In the genomic region with DNA sequence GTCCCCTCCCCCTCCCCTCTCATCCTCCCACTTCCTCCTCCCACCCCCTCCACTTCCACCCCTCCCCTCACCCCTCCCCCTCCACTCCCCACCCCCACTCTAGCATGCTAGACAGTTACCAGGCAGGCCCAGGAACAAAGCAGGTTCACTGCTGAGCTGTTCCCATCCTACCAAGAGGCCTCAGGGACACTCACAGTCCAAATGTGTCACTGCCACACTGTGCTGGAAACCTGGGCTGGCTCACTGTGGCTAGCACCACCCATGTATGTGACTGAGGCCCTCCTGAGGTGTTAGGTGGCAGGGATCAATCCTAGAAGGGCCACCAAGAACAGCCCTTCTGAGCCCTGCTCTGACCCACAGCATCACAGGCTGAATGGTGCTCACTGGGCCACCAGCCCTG, we compare ENCODE assay signal across 18 mouse cellular contexts. TPM values are rescaled to one million over a fixed set of nuclear protein-coding genes. Genes with fewer than 3 reads are reported as not detected.
DNase-seq lines count a peak whose midpoint lies in the region; ATAC-seq and TF ChIP-seq lines count a peak whose summit lies in the region.
"Had no signal": no experiment of that assay in that cellular context is flagged by ENCODE, and none has a peak within 500 bp of the region (broad histone marks: within the 10 kb centered on the region; RNA-seq: fewer than 3 reads in every experiment).

No protein-coding gene starts in this region.

- H3K27ac ChIP-seq in heart, embryonic 10.5 days = peak overlapping the region; percentile 79; the same call in 1 of the 2 replicates
- H3K27ac ChIP-seq in hindbrain, embryonic 11.5 days (ENCODE audit: low read depth, low read length) = no peak overlapping the region
- no peak overlapping the region for H3K27ac ChIP-seq in hindbrain, postnatal 0 days
- no peak overlapping the region for H3K27ac ChIP-seq in neural tube, embryonic 12.5 days
- no peak overlapping the region for H3K27ac ChIP-seq in stomach, postnatal 0 days (replicated peaks)
- H3K27ac ChIP-seq: intestine, embryonic 15.5 days; macrophage had no signal

- no peak for DNase-seq in heart, embryonic 10.5 days (ENCODE audit: low spot score)
- DNase-seq in heart, adult 18-20 months = no peak
- no peak for DNase-seq in hindbrain, embryonic 11.5 days (ENCODE audit: low spot score)
- DNase-seq in hindbrain, postnatal 0 days (ENCODE audit: low spot score) = no peak
- DNase-seq in neural tube, embryonic 10.5 days (ENCODE audit: extremely low spot score, low spot score) = no peak
- no peak for DNase-seq in stomach, postnatal 0 days (ENCODE audit: low spot score)
- DNase-seq in gastrocnemius, adult 8-10 months (ENCODE audit: low spot score in 2 of 2) = no peak
- DNase-seq: adrenal gland, postnatal 36 days; B cell, adult 2 months; cerebellum, postnatal 10 days; kidney, postnatal 14 days; lung, adult 18-20 months; right cerebral cortex, postnatal 25 days had no signal

- no peak for TF ChIP-seq CTCF in hindbrain, postnatal 0 days (IDR thresholded peaks at IDR 0.05; ENCODE audit: low read depth)
- TF ChIP-seq CTCF in stomach, postnatal 0 days (IDR thresholded peaks at IDR 0.05; ENCODE audit: low read depth) = no peak

- no peaks in the 10 kb centered on the region for H3K9me3 ChIP-seq in heart, embryonic 10.5 days
- H3K9me3 ChIP-seq in hindbrain, embryonic 11.5 days (ENCODE audit: control insufficient read depth, low read length) = no peaks in the 10 kb centered on the region
- no peaks in the 10 kb centered on the region for H3K9me3 ChIP-seq in hindbrain, postnatal 0 days (ENCODE audit: low read length)
- H3K9me3 ChIP-seq in neural tube, embryonic 12.5 days = no peaks in the 10 kb centered on the region
- H3K9me3 ChIP-seq in stomach, postnatal 0 days (ENCODE audit: control insufficient read depth, low read length) = no peaks in the 10 kb centered on the region
- H3K9me3 ChIP-seq: intestine, embryonic 15.5 days had no signal

- H3K4me1 ChIP-seq in heart, embryonic 10.5 days = peaks cover 88% of the 10 kb centered on the region
- H3K4me1 ChIP-seq in hindbrain, embryonic 11.5 days (replicated peaks; ENCODE audit: control insufficient read depth, insufficient read depth, low read length) = peaks cover 3% of the 10 kb centered on the region; the same call in 1 of the 2 replicates
- peaks cover 17% of the 10 kb centered on the region for H3K4me1 ChIP-seq in hindbrain, postnatal 0 days (ENCODE audit: insufficient read depth, low read length)
- H3K4me1 ChIP-seq in neural tube, embryonic 12.5 days = peaks cover 33% of the 10 kb centered on the region
- H3K4me1 ChIP-seq in stomach, postnatal 0 days (replicated peaks; ENCODE audit: control insufficient read depth, insufficient read depth) = peaks cover 16% of the 10 kb centered on the region

- no peak overlapping the region for H3K4me2 ChIP-seq in hindbrain, embryonic 11.5 days (replicated peaks; ENCODE audit: low read depth, low read length)
- H3K4me2 ChIP-seq in hindbrain, postnatal 0 days (ENCODE audit: low read depth, low read length) = no peak overlapping the region
- no peak overlapping the region for H3K4me2 ChIP-seq in neural tube, embryonic 12.5 days (replicated peaks)
- H3K4me2 ChIP-seq in stomach, postnatal 0 days (replicated peaks; ENCODE audit: low read depth) = no peak overlapping the region
- H3K4me2 ChIP-seq: intestine, embryonic 15.5 days had no signal

- TF ChIP-seq EP300 in stomach, postnatal 0 days (optimal IDR thresholded peaks at IDR 0.05) = no peak

- peak; percentile 59; the same call in 1 of the 2 replicates for ATAC-seq in hindbrain, embryonic 11.5 days (ENCODE audit: low FRiP score)
- ATAC-seq in hindbrain, postnatal 0 days = no peak
- ATAC-seq in neural tube, embryonic 12.5 days (ENCODE audit: low FRiP score, low read depth) = peak; percentile 42; the same call in 1 of the 2 replicates
- peak; percentile 5; the same call in 1 of the 2 replicates for ATAC-seq in stomach, postnatal 0 days (ENCODE audit: low FRiP score, low TSS enrichment)
- ATAC-seq: intestine, embryonic 15.5 days; Patski had no signal

- H3K4me3 ChIP-seq in heart, embryonic 10.5 days = no peak overlapping the region
- H3K4me3 ChIP-seq in hindbrain, embryonic 11.5 days (ENCODE audit: low read depth, low read length) = no peak overlapping the region
- H3K4me3 ChIP-seq in hindbrain, postnatal 0 days (ENCODE audit: low read length) = no peak overlapping the region
- no peak overlapping the region for H3K4me3 ChIP-seq in neural tube, embryonic 12.5 days
- H3K4me3 ChIP-seq in stomach, postnatal 0 days (ENCODE audit: low read depth, low read length) = no peak overlapping the region
- H3K4me3 ChIP-seq: erythroblast, embryonic 14.5 days; intestine, embryonic 15.5 days had no signal

- no peaks in the 10 kb centered on the region for H3K27me3 ChIP-seq in heart, embryonic 10.5 days (ENCODE audit: insufficient read depth, poor library complexity, severe bottlenecking)
- H3K27me3 ChIP-seq in hindbrain, embryonic 11.5 days (ENCODE audit: control insufficient read depth, insufficient read depth, low read length) = no peaks in the 10 kb centered on the region
- H3K27me3 ChIP-seq in hindbrain, postnatal 0 days (ENCODE audit: insufficient read depth, low read length) = no peaks in the 10 kb centered on the region
- H3K27me3 ChIP-seq in neural tube, embryonic 12.5 days (replicated peaks) = no peaks in the 10 kb centered on the region
- H3K27me3 ChIP-seq in stomach, postnatal 0 days (ENCODE audit: control insufficient read depth, insufficient read depth, low read length) = no peaks in the 10 kb centered on the region
- H3K27me3 ChIP-seq: intestine, embryonic 15.5 days; Patski had no signal

- H3K9ac ChIP-seq in hindbrain, embryonic 11.5 days (ENCODE audit: low read depth, low read length) = peak overlapping the region; percentile 37; the same call in 1 of the 2 replicates
- no peak overlapping the region for H3K9ac ChIP-seq in hindbrain, postnatal 0 days (replicated peaks; ENCODE audit: low read length)
- H3K9ac ChIP-seq in neural tube, embryonic 12.5 days = no peak overlapping the region
- no peak overlapping the region for H3K9ac ChIP-seq in stomach, postnatal 0 days (ENCODE audit: low read length)
- H3K9ac ChIP-seq: intestine, embryonic 15.5 days had no signal

- peaks cover 33% of the 10 kb centered on the region for H3K36me3 ChIP-seq in heart, embryonic 10.5 days
- no peaks in the 10 kb centered on the region for H3K36me3 ChIP-seq in hindbrain, embryonic 11.5 days (ENCODE audit: control insufficient read depth, insufficient read depth, low read length)
- H3K36me3 ChIP-seq in hindbrain, postnatal 0 days (ENCODE audit: insufficient read depth, low read length) = peaks cover 8% of the 10 kb centered on the region; the same call in 1 of the 2 replicates
- H3K36me3 ChIP-seq in neural tube, embryonic 12.5 days = peaks cover 20% of the 10 kb centered on the region
- no peaks in the 10 kb centered on the region for H3K36me3 ChIP-seq in stomach, postnatal 0 days (ENCODE audit: control insufficient read depth, insufficient read depth, low read length)
- H3K36me3 ChIP-seq: intestine, embryonic 15.5 days had no signal

RNA-seq across cellular contexts. Expression of a gene that starts 14.9 kb away (rescaled TPM):
- polyA plus RNA-seq in heart, embryonic 10.5 days (2016; fragmentation: Nextera tagmentation; extraction: Ambion mirVana) = 32.6 and 34.7 TPM in 2 replicates
- total RNA-seq in heart, adult 18-20 months (2021) = 10 to 100 TPM; 50.8 to 70.0 TPM
- 19.6 and 22.6 TPM in 2 replicates for polyA plus RNA-seq in hindbrain, embryonic 11.5 days (2014; fragmentation: Nextera tagmentation; extraction: Ambion mirVana)
- 100 and 106 TPM in 2 replicates for total RNA-seq in hindbrain, postnatal 0 days (2014; rRNA removed)
- polyA plus RNA-seq in hindbrain, postnatal 0 days (2015; fragmentation: Nextera tagmentation; extraction: Ambion mirVana) = 27.0 and 30.2 TPM in 2 replicates
- polyA plus RNA-seq in neural tube, embryonic 12.5 days (2016; fragmentation: Nextera tagmentation; extraction: Ambion mirVana) = 26.8 and 27.4 TPM in 2 replicates
- 17.9 and 20.0 TPM in 2 replicates for polyA plus RNA-seq in stomach, postnatal 0 days (2015; fragmentation: Nextera tagmentation; extraction: Ambion mirVana)
- 10 to 100 TPM in 2 of 4 experiments, 1 to 10 TPM in 2; 8.0 to 13.0 (median 10.7) TPM for total RNA-seq in gastrocnemius, adult 8-10 months (2022)
